Mouse (Mus musculus) gonadal fat pad, adult 2 months (tissue): ENCODE measurements around the gene Nudt17. TPM values are rescaled to one million over a fixed set of nuclear protein-coding genes. Genes with fewer than 3 reads are reported as not detected.
"Not testable (repeated sequence)": the region's sequence is repeated elsewhere in the genome, so short reads cannot be mapped to it uniquely, and the experiment has no call there.

Experiments used
- DNase-seq: peaks from one replicate; pipeline ENCODE4 v3.0.0-alpha.2; 2012; ENCODE audit warnings: low read depth
- polyA plus RNA-seq: library from polyadenylated mRNA; depleted of rRNA; stranded (reverse); fragments of >200 nt; gene quantifications from 2 replicates; pipeline ENCODE4 v1.2.3, GENCODE M21; 2012; rRNA removed

The Nudt17 gene
- polyA plus RNA-seq, 1 experiment, result 1.3 TPM

DNA sequence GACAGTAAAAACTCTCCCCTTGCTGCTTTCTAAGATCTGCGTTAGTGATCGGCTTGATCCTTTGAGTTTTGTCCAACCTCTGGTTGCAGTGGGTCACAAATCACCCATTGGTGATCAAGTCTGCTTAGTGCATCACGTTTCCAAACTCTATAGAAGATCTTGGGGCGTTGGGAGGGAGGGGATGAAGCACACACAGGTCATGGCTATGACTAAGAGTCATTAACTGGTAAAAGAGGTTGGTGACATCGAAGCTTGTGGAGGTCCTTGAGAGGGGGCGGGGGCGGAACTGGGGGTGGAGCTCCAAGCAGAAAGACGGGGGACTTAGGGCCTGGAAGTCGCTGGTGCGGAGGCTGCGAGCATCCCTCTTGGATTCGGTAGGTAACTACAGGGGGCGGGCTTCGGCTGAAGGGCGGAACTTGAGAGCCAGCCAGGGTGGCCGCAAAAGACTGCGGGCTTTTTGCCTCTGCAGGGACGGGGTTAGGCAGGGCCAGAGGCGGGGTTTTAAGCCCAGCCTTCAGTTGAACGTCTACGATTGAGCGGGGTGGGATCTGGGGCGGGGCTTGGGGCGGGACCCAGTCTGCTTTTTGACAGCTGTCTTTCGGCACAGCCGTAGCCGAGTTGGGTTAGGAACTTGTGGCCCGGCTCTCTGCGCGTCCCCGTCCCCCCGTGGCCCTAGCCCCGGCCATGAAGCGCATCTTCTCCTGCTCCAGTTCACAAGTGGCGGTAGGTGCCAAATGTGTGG, 38.5 kb downstream of the Nudt17 start, which contains the start of gene Ankrd35:
TSS of gene Ankrd35 (plus strand) at position 405 of the 742 bp plus-strand sequence.
- no peak for DNase-seq

DNA sequence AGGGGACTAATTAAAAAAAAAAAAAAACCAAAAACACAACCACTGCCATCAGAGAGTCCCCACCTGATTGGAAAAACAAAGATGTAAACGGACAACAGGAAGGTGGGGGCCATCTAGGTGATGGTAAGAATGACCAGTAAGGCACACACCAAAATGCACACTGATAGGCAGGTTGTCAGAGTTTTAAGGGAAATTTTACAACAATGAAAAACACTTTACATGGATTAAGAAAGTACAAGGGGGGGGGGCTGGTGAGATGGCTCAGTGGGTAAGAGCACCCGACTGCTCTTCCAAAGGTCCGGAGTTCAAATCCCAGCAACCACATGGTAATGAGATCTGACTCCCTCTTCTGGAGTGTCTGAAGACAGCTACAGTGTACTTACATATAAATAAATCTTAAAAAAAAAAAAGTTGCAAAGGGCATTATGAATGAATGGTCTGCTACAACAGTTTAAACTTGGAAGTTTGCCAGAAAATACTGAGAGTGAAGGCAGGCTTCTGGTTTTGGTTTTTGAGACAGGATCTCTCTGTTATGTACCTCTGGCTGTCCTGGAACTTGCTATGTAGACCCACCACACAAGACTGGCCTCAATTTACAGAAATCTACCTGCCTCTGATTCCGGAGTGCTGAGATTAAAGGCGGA, 39.8 kb downstream of the Nudt17 start:
- DNase-seq, result no peak

DNA sequence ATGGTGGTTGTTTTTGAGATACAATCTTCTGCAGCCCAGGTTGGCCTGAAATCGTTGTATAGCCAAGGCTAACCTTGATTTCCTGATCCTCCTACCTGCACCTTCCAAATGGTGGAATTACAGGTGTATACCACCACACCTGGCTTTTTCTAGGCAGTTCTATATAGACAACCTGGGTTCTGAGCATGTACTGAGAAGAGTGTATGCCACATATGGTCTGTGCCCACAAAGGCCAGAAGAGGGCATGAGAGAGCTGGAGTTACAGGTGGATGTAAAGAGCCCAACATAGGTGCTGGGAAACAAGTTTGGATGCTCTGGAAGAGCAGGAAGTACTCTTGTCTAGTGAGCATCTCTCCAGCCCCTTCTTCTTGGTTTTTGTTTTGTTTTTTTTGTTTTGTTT, 41.0 kb downstream of the Nudt17 start:
- no peak for DNase-seq

DNA sequence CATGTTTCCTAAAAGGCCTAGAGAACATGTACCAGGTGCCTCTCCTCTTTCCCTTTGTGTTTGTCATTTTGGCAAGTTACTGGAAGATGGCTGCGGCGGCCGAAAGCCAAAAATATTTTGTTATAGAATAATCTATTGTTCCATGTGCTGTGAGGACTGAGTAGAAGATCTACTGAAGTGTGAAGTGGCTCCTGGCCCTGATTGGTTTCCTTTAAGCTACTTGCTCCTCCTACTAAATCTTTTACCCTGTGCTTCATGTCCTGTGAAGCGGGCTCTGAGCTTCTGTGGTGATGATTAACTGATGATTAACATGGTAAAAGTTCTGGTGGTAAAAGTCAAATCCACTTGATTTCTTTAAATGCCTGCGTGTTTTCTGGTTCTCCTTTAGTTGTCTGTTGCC, 41.4 kb downstream of the Nudt17 start:
- DNase-seq, result no peak

DNA sequence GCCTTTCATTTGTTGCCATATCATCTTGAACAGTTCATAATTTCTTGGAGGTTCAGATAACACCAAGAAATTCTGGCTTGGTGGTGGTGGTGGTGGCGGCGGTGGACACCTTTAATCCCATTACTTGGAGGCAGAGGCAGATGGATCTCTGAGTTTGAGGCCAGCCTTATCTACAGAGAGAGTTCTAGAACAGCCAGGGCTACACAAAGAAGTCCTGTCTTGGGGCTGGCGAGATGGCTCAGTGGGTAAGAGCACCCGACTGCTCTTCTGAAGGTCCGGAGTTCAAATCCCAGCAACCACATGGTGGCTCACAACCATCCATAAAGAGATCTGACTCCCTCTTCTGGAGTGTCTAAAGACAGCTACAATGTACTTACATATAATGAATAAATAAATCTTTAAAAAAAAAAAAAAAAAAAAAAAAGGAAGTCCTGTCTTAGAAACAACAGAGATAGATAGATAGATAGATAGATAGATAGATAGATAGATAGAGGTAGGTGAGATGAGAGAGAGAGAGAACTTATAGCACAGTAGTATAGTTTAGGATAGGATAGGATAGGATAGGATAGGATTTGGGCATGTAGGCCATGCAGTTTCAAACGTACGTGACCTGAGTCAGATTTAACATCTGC, 42.5 kb downstream of the Nudt17 start:
- DNase-seq, result not testable (repeated sequence)

DNA sequence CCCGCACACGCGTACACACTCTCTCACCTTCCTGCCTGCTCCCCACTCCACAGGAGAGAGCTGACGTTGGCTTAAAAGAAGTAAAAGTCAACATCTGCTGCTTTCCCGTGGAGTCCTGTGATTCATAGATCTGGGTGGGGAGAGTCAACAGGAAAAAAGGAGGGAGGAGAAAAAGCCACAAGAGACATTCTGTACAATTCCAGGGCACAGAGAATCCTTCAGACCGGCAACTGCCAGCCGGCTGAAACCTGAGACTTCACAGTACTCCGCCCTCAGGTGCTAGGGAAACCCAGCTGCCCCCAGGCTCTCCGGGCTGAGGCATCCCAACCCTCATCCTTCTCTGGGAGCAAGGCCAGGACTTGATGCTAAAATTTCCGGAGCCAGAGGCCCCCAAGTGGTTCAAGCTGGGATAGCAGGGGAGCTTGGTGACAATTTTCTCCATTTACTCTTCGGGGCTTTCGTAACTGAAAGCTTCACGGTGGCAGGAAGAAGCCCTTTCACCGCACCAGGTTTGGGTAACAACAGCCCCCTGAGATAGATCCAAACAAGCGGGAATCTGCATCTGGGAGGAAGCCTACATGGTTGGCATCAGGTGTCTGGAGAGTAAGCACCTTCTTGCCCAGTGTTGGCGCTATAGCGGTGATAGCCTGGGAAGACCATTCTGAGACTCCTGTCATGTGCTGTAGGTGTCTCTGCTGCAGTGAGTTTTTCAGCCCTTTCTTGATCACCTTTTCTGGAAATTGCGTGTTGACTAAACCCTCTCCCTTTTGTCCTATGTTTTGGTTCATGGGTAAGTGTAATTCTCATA, 44.7 kb downstream of the Nudt17 start:
- no peak for DNase-seq

DNA sequence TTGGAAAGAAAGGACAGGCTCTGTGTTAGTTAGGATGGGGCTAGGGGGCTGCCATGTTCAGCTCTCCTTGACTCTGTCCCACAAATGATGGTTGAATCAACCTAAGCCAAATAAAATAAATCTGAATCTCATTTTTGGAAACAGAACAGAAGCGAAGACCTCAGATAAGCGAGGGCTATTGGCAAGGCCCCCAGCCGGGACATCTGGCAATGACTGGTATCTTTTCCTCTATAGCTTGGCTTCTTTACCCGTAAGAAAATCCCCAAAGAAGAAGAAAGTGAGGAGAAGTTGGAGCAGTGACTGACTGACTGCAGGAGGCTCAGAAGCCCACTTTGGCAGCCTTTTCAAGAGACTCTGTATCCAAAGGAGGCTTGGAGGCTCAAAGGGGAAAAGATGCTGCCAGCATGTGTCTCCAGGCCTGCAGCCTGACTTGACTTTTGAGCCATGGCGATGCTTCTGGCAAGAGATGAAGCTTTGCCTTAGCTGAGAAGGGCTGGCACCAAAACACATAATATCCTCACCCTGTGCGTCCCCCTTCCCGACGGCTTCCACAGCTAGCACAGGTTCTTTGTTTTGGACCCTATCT, 45.5 kb downstream of the Nudt17 start:
- no peak for DNase-seq

DNA sequence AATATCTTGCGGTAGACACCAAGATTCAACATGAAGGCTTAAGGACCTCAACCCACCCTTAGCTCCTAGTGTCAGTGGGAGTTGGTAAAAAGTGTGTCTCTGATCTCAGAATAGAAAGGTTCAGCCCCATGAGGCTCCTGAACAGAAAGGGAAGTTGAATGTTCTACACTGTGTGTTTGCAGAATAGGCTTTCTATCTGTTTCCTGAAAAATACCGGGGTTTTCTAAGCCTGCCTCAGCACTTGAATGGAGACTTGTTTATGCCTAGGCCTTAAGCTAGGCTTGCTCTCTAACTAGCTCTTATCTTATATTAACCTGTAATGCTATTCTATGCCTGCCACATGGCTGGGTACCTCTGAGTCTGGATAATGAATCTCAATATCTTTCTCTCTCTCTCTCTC, 47.5 kb downstream of the Nudt17 start:
- no peak for DNase-seq

Other genes starting within 250 kb of the Nudt17 start
- gene Hfe2, start 183.4 kb downstream of the Nudt17 start, polyA plus RNA-seq, result 0.16 and 0.55 TPM in 2 replicates
- 664 and 966 TPM in 2 replicates for gene Txnip, start 150.6 kb downstream of the Nudt17 start, polyA plus RNA-seq
- gene Gm16253, start 131.6 kb downstream of the Nudt17 start, polyA plus RNA-seq, result 0.39 TPM in 1 of 2 replicates, not detected in the other
- gene Polr3gl, start 114.4 kb downstream of the Nudt17 start, polyA plus RNA-seq, result 12.6 and 13.7 TPM in 2 replicates
- gene Ankrd34a, start 111.9 kb downstream of the Nudt17 start, polyA plus RNA-seq, result 0.34 and 0.37 TPM in 2 replicates
- gene Lix1l, start 107.4 kb downstream of the Nudt17 start, polyA plus RNA-seq, result 20.6 and 21.5 TPM in 2 replicates
- gene Rbm8a, start 78.6 kb downstream of the Nudt17 start, polyA plus RNA-seq, result 6.5 and 12.6 TPM in 2 replicates
- 55.1 and 57.9 TPM in 2 replicates for gene Pex11b, start 73.2 kb downstream of the Nudt17 start, polyA plus RNA-seq
- 0.09 and 0.10 TPM in 2 replicates for gene Gm42957, start 73.1 kb downstream of the Nudt17 start, polyA plus RNA-seq
- 2.1 and 2.5 TPM in 2 replicates for gene Itga10, start 63.0 kb downstream of the Nudt17 start, polyA plus RNA-seq
- gene Ankrd35, start 38.4 kb downstream of the Nudt17 start, polyA plus RNA-seq, result 1.8 and 2.2 TPM in 2 replicates
- 23.4 and 29.1 TPM in 2 replicates for gene Pias3, start 12.2 kb downstream of the Nudt17 start, polyA plus RNA-seq
- 28.4 and 29.9 TPM in 2 replicates for gene Polr3c, start 19.1 kb upstream of the Nudt17 start, polyA plus RNA-seq
- 21.4 and 26.2 TPM in 2 replicates for gene Rnf115, start 19.1 kb upstream of the Nudt17 start, polyA plus RNA-seq
- 49.3 and 91.8 TPM in 2 replicates for gene Pdzk1, start 120.7 kb upstream of the Nudt17 start, polyA plus RNA-seq
- gene Cd160, start 120.8 kb upstream of the Nudt17 start, polyA plus RNA-seq, result 0.53 and 0.82 TPM in 2 replicates
- gene Gja5, start 196.1 kb upstream of the Nudt17 start, polyA plus RNA-seq, result 8.9 and 15.8 TPM in 2 replicates
- gene Gpr89, start 196.8 kb upstream of the Nudt17 start, polyA plus RNA-seq, result 31.9 and 32.8 TPM in 2 replicates
- 0.01 TPM in 1 of 2 replicates, not detected in the other for gene Gja8, start 217.5 kb upstream of the Nudt17 start, polyA plus RNA-seq